Mouse (Mus musculus) ovary, postnatal 36 days (tissue): Measurements from ENCODE around the gene Hist2h2be.
"Not testable (repeated sequence)": the region's sequence is repeated elsewhere in the genome, so short reads cannot be mapped to it uniquely, and the experiment has no call there.

ENCODE experiments used
- DNase-seq: peaks from one replicate; pipeline ENCODE4 v3.0.0; 2022; ENCODE audit warnings: low spot score, mixed read lengths

Gene Hist2h2be

GRCm38 (mm10) chr3:96238954-96239793 lies 18.3 kb downstream of the Hist2h2be start, which contains the start of gene Hist2h3c2:
Hist2h3c2 (minus strand) TSS chr3:96239127.
- peak; percentile 52 for DNase-seq

DNA sequence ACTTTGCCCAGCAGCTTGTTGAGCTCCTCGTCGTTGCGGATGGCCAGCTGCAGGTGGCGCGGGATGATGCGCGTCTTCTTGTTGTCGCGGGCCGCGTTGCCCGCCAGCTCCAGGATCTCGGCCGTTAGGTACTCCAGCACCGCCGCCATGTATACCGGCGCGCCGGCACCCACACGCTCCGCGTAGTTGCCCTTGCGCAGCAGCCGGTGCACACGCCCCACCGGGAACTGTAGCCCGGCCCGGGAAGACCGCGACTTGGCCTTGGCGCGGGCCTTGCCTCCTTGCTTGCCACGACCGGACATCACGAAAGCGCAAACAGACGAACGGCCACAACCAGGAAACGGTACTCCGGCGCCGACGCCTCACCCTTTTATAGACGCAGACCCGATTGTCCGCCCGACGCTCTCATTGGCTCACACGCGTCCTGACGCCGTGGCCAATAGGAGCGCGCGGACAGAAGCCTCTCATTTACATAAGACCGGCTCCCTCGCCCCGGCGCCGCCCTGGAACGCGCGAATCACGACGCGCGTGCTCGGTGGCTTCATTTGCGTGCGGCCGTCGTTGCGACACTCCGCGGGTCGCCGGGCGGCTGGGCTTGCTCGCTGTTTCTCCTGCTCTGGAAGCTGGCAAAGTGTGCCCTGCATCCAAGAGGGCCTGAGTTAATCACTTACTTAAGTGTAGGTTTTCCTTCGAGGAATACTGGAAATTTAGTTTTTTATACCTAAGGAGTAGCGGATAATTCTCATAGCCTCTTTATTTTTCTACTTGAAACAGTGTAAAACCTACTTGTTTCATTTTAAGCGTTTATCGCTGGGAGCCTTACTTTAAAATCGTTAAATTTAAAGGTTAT lies 19.3 kb downstream of the Hist2h2be start, which contains the start of gene Hist2h2aa2:
Gene Hist2h2aa2, minus strand, starts transcription at position 328 of the 850 bp plus-strand sequence.
- DNase-seq: peak; percentile 93

DNA sequence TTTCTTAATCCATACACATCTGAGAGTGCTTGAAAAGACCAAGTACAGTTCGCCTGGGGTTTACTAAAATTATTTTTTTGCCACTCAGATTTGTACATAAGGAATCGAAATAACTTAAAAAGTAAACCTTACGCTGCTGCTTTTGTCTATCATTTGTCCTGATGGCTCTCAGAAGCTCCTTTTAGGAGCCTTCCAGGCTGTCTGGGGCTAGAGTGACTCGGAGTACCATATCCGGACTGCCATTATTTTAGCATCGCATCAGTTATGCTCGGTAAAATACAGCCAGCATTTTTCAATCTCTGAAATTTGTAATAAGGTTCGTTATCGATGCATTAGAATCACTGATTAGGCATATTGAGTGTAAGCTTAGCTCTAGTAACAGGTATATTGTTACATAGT lies 19.9 kb downstream of the Hist2h2be start:
- no peak for DNase-seq

- no peak for DNase-seq
Observed at GRCm38 (mm10) chr3:96243921-96244572, 23.1 kb downstream of the Hist2h2be start.

GRCm38 (mm10) chr3:96245003-96245886 lies 24.3 kb downstream of the Hist2h2be start, which contains the start of gene Hist2h2aa1:
Hist2h2aa1 (plus strand) TSS chr3:96245497.
- DNase-seq: peak; percentile 83

- DNase-seq: not testable (repeated sequence)
Observed at GRCm38 (mm10) chr3:96246018-96246417, 25.1 kb downstream of the Hist2h2be start.

GRCm38 (mm10) chr3:96246427-96246856 lies 25.5 kb downstream of the Hist2h2be start, which contains the start of gene Hist2h3c1:
Hist2h3c1 (plus strand) TSS chr3:96246685.
- DNase-seq: not testable (repeated sequence)

DNA sequence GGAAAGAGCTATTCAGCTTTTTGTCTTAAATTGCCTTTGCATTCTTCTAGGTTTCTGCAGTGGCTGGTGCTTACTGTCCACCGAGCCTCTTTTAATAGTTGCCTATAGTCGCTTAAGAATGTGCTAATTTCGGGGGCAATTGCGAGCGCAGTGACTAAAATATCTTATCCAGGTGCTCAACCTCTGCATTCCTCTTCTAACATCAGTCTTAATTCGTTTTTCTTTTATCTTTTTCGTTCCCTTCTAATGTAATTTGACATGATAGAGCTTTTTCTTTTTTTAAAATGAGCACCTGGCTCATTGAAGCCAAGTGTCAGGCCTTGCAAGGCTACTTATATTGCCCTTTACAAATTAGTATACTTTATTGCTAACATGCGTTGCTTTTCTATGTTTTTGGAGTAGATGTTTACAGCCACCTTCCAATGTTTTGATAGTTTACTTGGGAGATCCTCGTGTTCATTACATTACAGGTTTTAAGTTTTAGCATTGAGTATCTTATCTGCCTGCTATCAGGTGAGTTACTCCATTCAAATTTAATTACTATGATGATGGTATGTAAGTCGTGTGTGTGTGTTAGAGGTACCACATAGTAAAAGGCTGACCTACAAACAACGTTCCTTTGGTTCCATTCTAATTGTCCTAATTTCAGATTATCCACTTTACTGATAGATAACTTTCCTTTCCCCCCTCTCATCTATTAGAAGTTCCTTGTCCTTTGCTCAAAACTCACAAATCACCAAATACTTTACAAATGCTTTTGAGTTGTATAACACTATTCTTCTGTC lies 26.6 kb downstream of the Hist2h2be start:
- no peak for DNase-seq

DNA sequence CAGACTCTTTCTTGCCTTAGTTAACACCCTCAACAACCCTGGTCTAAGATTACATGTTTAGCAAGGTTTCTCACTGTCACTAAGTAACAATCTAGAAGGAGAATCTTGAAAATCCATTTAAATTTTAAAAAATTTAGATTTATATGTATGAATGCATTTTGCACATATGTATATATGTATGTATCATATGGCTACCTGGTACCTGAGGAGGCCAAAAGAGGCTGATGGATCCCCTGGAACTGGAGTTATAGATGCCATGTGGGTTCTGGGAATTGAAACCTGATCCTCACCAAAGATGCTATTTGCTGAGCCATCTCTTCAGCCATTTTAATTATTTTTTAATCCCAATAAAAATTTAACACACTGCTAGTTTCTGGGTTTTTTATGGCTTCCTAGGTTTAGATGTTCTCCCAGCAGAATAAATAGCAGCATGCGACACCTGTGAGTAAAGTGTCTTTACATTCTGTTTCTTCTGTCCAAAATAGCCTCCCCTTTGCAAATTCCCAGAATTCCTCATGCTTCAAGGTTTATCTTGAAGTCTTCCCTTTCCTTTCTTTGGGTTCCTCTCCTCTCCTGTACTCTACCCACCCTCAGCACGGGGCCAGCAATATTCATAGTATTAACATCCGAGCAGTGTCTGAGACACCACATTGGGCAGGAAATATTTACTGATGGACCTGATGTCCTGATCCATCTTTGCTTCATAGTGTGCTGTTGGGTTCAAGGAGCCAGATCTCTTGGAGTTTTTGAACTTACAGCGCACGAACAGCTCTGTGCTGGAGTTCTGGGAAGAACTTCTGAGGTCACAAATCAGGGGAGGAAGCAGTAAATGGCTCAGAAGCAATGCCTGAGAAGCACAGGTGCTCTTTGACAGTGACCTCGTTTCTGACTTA lies 27.5 kb downstream of the Hist2h2be start:
- DNase-seq: no peak

DNA sequence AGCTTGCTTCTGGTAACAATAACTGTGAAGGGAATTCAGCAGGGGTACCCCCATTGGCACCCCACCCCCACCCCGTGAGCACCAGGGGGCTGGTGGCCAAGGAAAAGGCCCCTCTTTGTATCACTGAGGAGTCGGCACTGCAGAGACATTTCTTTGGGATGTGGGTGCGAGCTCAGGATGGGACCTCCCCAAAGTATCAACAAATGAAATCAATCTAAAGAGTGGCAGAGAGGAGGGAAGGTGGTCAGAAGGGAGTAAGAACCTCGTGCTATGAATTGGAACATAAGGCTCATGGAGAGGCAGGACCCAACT lies 28.1 kb downstream of the Hist2h2be start:
- DNase-seq: no peak

GRCm38 (mm10) chr3:96250890-96251289 lies 30.0 kb downstream of the Hist2h2be start:
- DNase-seq: no peak

GRCm38 (mm10) chr3:96251787-96252186 lies 30.9 kb downstream of the Hist2h2be start:
- no peak for DNase-seq

DNA sequence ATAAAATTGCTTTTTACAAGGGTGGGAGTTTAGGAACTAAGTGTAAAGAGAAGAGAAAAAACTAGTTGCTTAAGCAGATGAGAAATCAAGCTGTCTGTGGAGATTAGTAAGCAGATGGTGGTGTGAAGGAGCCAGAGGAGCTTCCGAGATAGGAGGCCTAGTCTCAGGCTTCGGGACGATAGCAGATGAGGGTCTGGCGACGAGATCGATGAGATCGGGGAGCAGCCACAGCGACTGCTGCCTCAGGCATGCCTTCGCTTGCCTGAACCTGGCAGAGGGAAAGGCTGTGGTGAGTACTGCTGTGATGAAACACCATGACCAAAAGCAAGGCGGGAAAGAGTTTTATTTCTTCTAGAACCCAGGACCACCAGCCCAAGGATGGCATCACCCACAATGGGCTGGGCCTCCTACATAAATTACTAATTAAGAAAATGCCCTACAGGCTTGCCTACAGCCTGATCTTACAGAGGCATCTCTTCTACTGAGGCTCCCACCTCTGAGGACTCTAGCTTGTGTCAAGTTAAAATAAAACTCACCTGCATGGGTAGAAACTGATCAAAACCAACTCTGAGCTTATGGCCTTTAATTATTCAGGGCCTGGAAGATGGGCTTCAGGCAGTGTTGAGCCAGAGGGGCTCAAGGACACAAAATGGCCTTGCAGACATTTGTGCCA lies 33.9 kb downstream of the Hist2h2be start:
- DNase-seq: no peak

DNA sequence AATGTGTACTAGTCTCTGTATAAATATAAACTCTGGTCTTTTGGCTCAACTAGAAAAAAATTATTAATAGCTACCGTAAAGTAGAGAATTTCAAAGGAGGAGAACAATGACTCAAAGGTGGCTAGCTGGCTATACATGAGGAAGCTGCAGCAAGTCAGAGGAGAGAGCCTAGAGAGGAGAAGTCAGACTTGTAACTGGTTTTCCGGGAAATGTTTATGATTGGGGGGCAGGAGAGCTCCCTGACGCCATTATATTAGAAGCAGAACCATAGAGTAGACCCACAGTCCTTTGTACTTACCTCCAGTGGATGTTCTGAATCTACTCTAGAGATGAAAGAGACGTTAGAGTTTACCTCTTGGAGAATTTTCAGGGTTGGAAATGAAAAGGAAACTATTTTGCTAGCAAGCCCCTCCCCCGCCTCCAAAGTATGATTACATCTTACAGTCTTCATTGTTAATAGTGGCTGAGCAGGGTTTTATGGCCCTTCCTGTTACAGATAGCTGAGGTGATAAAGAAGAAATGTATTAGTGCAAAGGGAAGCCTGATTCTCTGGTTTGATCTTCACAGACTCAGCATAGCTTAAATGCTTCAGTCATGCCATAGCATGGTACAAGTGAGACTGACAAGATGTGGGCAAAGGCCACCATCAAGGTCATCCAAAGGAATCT lies 35.1 kb downstream of the Hist2h2be start:
- DNase-seq: no peak

GRCm38 (mm10) chr3:96257190-96257589 lies 36.3 kb downstream of the Hist2h2be start:
- DNase-seq: no peak

DNA sequence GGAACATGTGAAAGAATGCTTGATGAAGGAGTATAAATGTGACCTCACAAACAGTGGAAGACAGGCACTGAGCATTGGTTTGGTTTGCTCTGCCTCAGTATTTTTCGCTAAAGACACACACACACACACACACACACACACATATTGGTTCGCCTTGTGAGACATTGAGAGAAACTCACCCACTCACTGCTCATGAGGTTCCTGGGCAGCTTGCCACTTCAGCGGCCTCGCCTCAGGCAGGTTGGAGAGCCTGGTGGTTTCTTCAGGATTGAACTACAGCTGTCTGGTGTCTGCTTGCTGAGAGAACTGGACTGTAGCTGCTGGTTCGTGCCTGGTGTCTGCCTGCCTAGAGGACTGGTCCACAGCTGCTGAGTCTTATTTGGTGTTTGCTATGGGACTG lies 39.3 kb downstream of the Hist2h2be start:
- no peak for DNase-seq

- no peak for DNase-seq
Observed at GRCm38 (mm10) chr3:96261623-96262022, 40.7 kb downstream of the Hist2h2be start.

GRCm38 (mm10) chr3:96262216-96262875 lies 41.4 kb downstream of the Hist2h2be start:
- peak; percentile 74 for DNase-seq
